Comparison of ENCODE assay signal across 25 mouse cellular contexts in the genomic region with DNA sequence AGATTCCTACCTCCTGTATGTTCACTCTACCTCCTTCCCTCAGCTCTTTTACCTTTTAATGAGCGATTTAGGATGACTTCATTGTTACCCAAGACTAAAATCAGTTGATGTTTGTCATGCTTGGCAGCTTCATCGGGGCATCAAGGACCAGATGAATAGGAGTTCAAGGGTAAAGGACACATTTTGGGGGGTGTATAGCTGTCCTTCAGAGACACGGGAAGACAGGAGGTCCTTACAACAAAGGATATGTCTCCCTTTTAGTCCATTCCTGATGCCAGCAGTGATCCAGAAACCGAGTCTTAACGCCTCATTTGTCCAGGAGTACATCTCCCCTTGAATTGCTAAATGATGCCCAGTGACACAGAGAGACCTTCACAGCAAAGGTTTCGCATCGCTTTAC.
"Had no signal": no experiment of that assay in that cellular context is flagged by ENCODE, and none has a peak within 500 bp of the region (broad histone marks: within the 10 kb centered on the region; RNA-seq: fewer than 3 reads in every experiment).

No protein-coding gene starts in this region.

- H3K4me2 ChIP-seq: embryonic facial prominence, embryonic 12.5 days; embryonic facial prominence, embryonic 13.5 days; embryonic facial prominence, embryonic 15.5 days; forebrain, embryonic 12.5 days; forebrain, embryonic 13.5 days; forebrain, embryonic 15.5 days had no signal

- H3K9me3 ChIP-seq: embryonic facial prominence, embryonic 10.5 days; embryonic facial prominence, embryonic 12.5 days; embryonic facial prominence, embryonic 13.5 days; embryonic facial prominence, embryonic 15.5 days; forebrain, embryonic 10.5 days; forebrain, embryonic 12.5 days; forebrain, embryonic 13.5 days; forebrain, embryonic 15.5 days had no signal

- H3K27me3 ChIP-seq: embryonic facial prominence, embryonic 12.5 days; embryonic facial prominence, embryonic 13.5 days; embryonic facial prominence, embryonic 15.5 days; forebrain, embryonic 12.5 days; forebrain, embryonic 13.5 days; forebrain, embryonic 15.5 days had no signal

- ATAC-seq: forebrain, embryonic 13.5 days; forebrain, embryonic 14.5 days; forebrain, embryonic 15.5 days; forebrain, postnatal 0 days had no signal

- DNase-seq: cerebellum, adult 2 months; cerebellum, adult 8-10 months; cerebellum, adult 9-10 months; cerebellum, adult 9-11 months; cerebellum, postnatal 14 days; cerebellum, postnatal 25 days; cerebellum, postnatal 36 days; embryo, embryonic 11 days; forebrain, postnatal 0 days; gastrocnemius, adult 2 months; gastrocnemius, postnatal 10 days; gastrocnemius, postnatal 14 days; gastrocnemius, postnatal 25 days; gastrocnemius, postnatal 36 days; heart, adult 18-20 months had no signal

- H3K4me3 ChIP-seq: embryonic facial prominence, embryonic 10.5 days; embryonic facial prominence, embryonic 12.5 days; embryonic facial prominence, embryonic 13.5 days; embryonic facial prominence, embryonic 15.5 days; erythroblast, embryonic 14.5 days; forebrain, embryonic 10.5 days; forebrain, embryonic 12.5 days; forebrain, embryonic 13.5 days; forebrain, embryonic 15.5 days; gastrocnemius, adult 2 months had no signal

- H3K27ac ChIP-seq: embryonic facial prominence, embryonic 10.5 days; embryonic facial prominence, embryonic 12.5 days; embryonic facial prominence, embryonic 13.5 days; embryonic facial prominence, embryonic 15.5 days; forebrain, embryonic 10.5 days; forebrain, embryonic 12.5 days; forebrain, embryonic 13.5 days; forebrain, embryonic 15.5 days; gastrocnemius, adult 2 months had no signal

- H3K36me3 ChIP-seq: embryonic facial prominence, embryonic 10.5 days; embryonic facial prominence, embryonic 12.5 days; embryonic facial prominence, embryonic 13.5 days; embryonic facial prominence, embryonic 15.5 days; forebrain, embryonic 10.5 days; forebrain, embryonic 12.5 days; forebrain, embryonic 15.5 days had no signal

- H3K9ac ChIP-seq: embryonic facial prominence, embryonic 12.5 days; embryonic facial prominence, embryonic 13.5 days; embryonic facial prominence, embryonic 15.5 days; forebrain, embryonic 12.5 days; forebrain, embryonic 13.5 days; forebrain, embryonic 15.5 days; forebrain, postnatal 0 days had no signal

- H3K4me1 ChIP-seq: embryonic facial prominence, embryonic 12.5 days; embryonic facial prominence, embryonic 15.5 days had no signal
